Mouse (Mus musculus) gastrocnemius, adult 8-10 months (tissue): ENCODE measurements around the gene Sema3b. TPM values are rescaled to one million over a fixed set of nuclear protein-coding genes. Genes with fewer than 3 reads are reported as not detected.

Source experiments
- DNase-seq, 2 experiments: peaks; one replicate each; pipeline ENCODE4 v3.0.0; 2022; ENCODE audit warnings: low spot score in 2 of 2
- total RNA-seq, 4 experiments: library from RNA; stranded (reverse); gene quantifications; 2 replicates each; pipeline ENCODE4 v1.2.4; 2022

The Sema3b gene
- total RNA-seq, 4 experiments from 2014 or later = 8.7 to 12.4 (median 10.1) TPM

GRCm38 (mm10) chr9:107633091-107633660 is 24.1 kb upstream of the Sema3b start:
- DNase-seq = peak; percentile 67 to 69

- DNase-seq = no peak
These were observed 23.4 kb upstream of the Sema3b start for GRCm38 (mm10) chr9:107632478-107632877.

GRCm38 (mm10) chr9:107631861-107632260 is 22.8 kb upstream of the Sema3b start:
- DNase-seq = no peak

- no peak for DNase-seq
These were observed 22.3 kb upstream of the Sema3b start for GRCm38 (mm10) chr9:107631311-107631826.

- DNase-seq = no peak
These were observed 21.5 kb upstream of the Sema3b start for GRCm38 (mm10) chr9:107630576-107630975.

GRCm38 (mm10) chr9:107629901-107630425 is 20.9 kb upstream of the Sema3b start:
- DNase-seq = no peak

- no peak for DNase-seq
These were observed 20.3 kb upstream of the Sema3b start for GRCm38 (mm10) chr9:107629411-107629730.

- no peak for DNase-seq
These were observed 19.8 kb upstream of the Sema3b start for GRCm38 (mm10) chr9:107628721-107629410.

GRCm38 (mm10) chr9:107627387-107628255 is 18.6 kb upstream of the Sema3b start:
- DNase-seq = no peak

GRCm38 (mm10) chr9:107626844-107627277 is 17.8 kb upstream of the Sema3b start:
- peak; percentile 62 to 70 for DNase-seq

GRCm38 (mm10) chr9:107626158-107626843 is 17.3 kb upstream of the Sema3b start:
- no peak for DNase-seq

GRCm38 (mm10) chr9:107625351-107626128 is 16.5 kb upstream of the Sema3b start:
- DNase-seq = no peak

GRCm38 (mm10) chr9:107624951-107625350 is 15.9 kb upstream of the Sema3b start:
- no peak for DNase-seq

- no peak for DNase-seq
These were observed 15.5 kb upstream of the Sema3b start for GRCm38 (mm10) chr9:107624539-107624938.

GRCm38 (mm10) chr9:107620954-107621353 is 11.9 kb upstream of the Sema3b start:
- DNase-seq = no peak

- no peak for DNase-seq
These were observed 10.5 kb upstream of the Sema3b start for GRCm38 (mm10) chr9:107619546-107619879.

GRCm38 (mm10) chr9:107618778-107619545 is 9.9 kb upstream of the Sema3b start:
- no peak for DNase-seq

- DNase-seq = no peak
These were observed 9.1 kb upstream of the Sema3b start for GRCm38 (mm10) chr9:107618098-107618497.

- no peak for DNase-seq
These were observed 8.4 kb upstream of the Sema3b start for GRCm38 (mm10) chr9:107617461-107617860.

- DNase-seq = no peak
These were observed 6.0 kb upstream of the Sema3b start for GRCm38 (mm10) chr9:107615035-107615434.
